Mouse (Mus musculus): ENCODE data around the gene Taar1. TPM values are rescaled to one million over a fixed set of nuclear protein-coding genes. Genes with fewer than 3 reads are reported as not detected.

Taar1 gene
- polyA plus RNA-seq (2014; fragmentation: Nextera tagmentation; extraction: Ambion mirVana): not detected in 2 replicates

- Histone ChIP-seq H3K27me3 (ENCODE audit: control insufficient read depth, insufficient read depth, low read length) (no peaks in the 10 kb centered on the region), H3K36me3 (ENCODE audit: control insufficient read depth, insufficient read depth, low read length) (no peaks in the 10 kb centered on the region), H3K4me3 (ENCODE audit: low read depth, low read length) (no peak within 1 kb of the TSS), H3K9ac (ENCODE audit: low read depth, low read length) (no peak within 1 kb of the TSS), H3K27ac (ENCODE audit: low read depth, low read length) (no peak within 1 kb of the TSS), H3K4me1 (ENCODE audit: control insufficient read depth, insufficient read depth, low read length) (no peaks in the 10 kb centered on the region), H3K9me3 (replicated peaks; ENCODE audit: control insufficient read depth, low read length) (no peaks in the 10 kb centered on the region), H3K4me2 (no peak within 1 kb of the TSS)
- ATAC-seq (replicated peaks; ENCODE audit: insufficient number of reproducible peaks, low FRiP score, low TSS enrichment): no peak
- WGBS (ENCODE audit: insufficient replicate concordance): 82% methylated on average over 4 of the region's 4 CpGs
Measured at GRCm38 (mm10) chr10:23920056-23920455, at the start of gene Taar1. Gene Taar1, plus strand, starts transcription at chr10:23920356.

- no peaks in the 10 kb centered on the region for H3K36me3 ChIP-seq (ENCODE audit: control insufficient read depth, insufficient read depth, low read length)
- H3K27ac ChIP-seq (ENCODE audit: low read depth, low read length): no peak overlapping the region
- no peaks in the 10 kb centered on the region for H3K27me3 ChIP-seq (ENCODE audit: control insufficient read depth, insufficient read depth, low read length)
- H3K4me2 ChIP-seq: no peak overlapping the region
- no peaks in the 10 kb centered on the region for H3K4me1 ChIP-seq (ENCODE audit: control insufficient read depth, insufficient read depth, low read length)
- ATAC-seq (replicated peaks; ENCODE audit: insufficient number of reproducible peaks, low FRiP score, low TSS enrichment): no peak
- no peak overlapping the region for H3K4me3 ChIP-seq (ENCODE audit: low read depth, low read length)
- H3K9me3 ChIP-seq (replicated peaks; ENCODE audit: control insufficient read depth, low read length): 0 out of 2 replicates have a peak, but pooled peaks cover 3% of the 10 kb centered on the region
- WGBS (ENCODE audit: insufficient replicate concordance): 80% methylated on average over 6 of the region's 6 CpGs
- H3K9ac ChIP-seq (ENCODE audit: low read depth, low read length): no peak overlapping the region
Measured at GRCm38 (mm10) chr10:23880695-23881094, 39.5 kb upstream of the Taar1 start.

- 78% methylated on average over 1 of the region's 1 CpGs for WGBS (ENCODE audit: insufficient replicate concordance)
- H3K27me3 ChIP-seq (ENCODE audit: control insufficient read depth, insufficient read depth, low read length): no peaks in the 10 kb centered on the region
Measured at GRCm38 (mm10) chr10:23884910-23885309, 35.2 kb upstream of the Taar1 start.

GRCm38 (mm10) chr10:23886060-23886459, 34.1 kb upstream of the Taar1 start:
- H3K4me3 ChIP-seq (ENCODE audit: low read depth, low read length): no peak overlapping the region
- no peaks in the 10 kb centered on the region for H3K36me3 ChIP-seq (ENCODE audit: control insufficient read depth, insufficient read depth, low read length)
- no peak for ATAC-seq (replicated peaks; ENCODE audit: insufficient number of reproducible peaks, low FRiP score, low TSS enrichment)
- H3K9ac ChIP-seq (ENCODE audit: low read depth, low read length): no peak overlapping the region
- H3K27me3 ChIP-seq (ENCODE audit: control insufficient read depth, insufficient read depth, low read length): no peaks in the 10 kb centered on the region
- 75% methylated on average over 3 of the region's 3 CpGs for WGBS (ENCODE audit: insufficient replicate concordance)
- H3K9me3 ChIP-seq (replicated peaks; ENCODE audit: control insufficient read depth, low read length): no peaks in the 10 kb centered on the region
- H3K4me1 ChIP-seq (ENCODE audit: control insufficient read depth, insufficient read depth, low read length): no peaks in the 10 kb centered on the region
- no peak overlapping the region for H3K27ac ChIP-seq (ENCODE audit: low read depth, low read length)
- no peak overlapping the region for H3K4me2 ChIP-seq

More at GRCm38 (mm10) chr10:23884910-23885309, 35.2 kb upstream of the Taar1 start:
- no peak overlapping the region for H3K9ac ChIP-seq (ENCODE audit: low read depth, low read length)
- no peak overlapping the region for H3K4me3 ChIP-seq (ENCODE audit: low read depth, low read length)
- ATAC-seq (replicated peaks; ENCODE audit: insufficient number of reproducible peaks, low FRiP score, low TSS enrichment): no peak
- H3K4me2 ChIP-seq: no peak overlapping the region
- H3K9me3 ChIP-seq (replicated peaks; ENCODE audit: control insufficient read depth, low read length): no peaks in the 10 kb centered on the region
- no peaks in the 10 kb centered on the region for H3K4me1 ChIP-seq (ENCODE audit: control insufficient read depth, insufficient read depth, low read length)
- H3K27ac ChIP-seq (ENCODE audit: low read depth, low read length): no peak overlapping the region
- H3K36me3 ChIP-seq (ENCODE audit: control insufficient read depth, insufficient read depth, low read length): no peaks in the 10 kb centered on the region

- no peak for ATAC-seq (replicated peaks; ENCODE audit: insufficient number of reproducible peaks, low FRiP score, low TSS enrichment)
- 83% methylated on average over 1 of the region's 1 CpGs for WGBS (ENCODE audit: insufficient replicate concordance)
- no peaks in the 10 kb centered on the region; the same call in 1 of the 2 replicates for H3K4me1 ChIP-seq (ENCODE audit: control insufficient read depth, insufficient read depth, low read length)
Measured at GRCm38 (mm10) chr10:23892987-23893386, 27.2 kb upstream of the Taar1 start.

GRCm38 (mm10) chr10:23894601-23895349, 25.4 kb upstream of the Taar1 start, which contains the start of gene Vnn1:
Gene Vnn1, plus strand, starts transcription at chr10:23894688.
- WGBS (ENCODE audit: insufficient replicate concordance): 18% methylated on average over 21 of the region's 21 CpGs
- no peaks in the 10 kb centered on the region for H3K36me3 ChIP-seq (ENCODE audit: control insufficient read depth, insufficient read depth, low read length)
- H3K4me2 ChIP-seq: peak within 1 kb of the TSS; percentile 79
- H3K4me3 ChIP-seq (ENCODE audit: low read depth, low read length): peak within 1 kb of the TSS; percentile 49
- ATAC-seq (replicated peaks; ENCODE audit: insufficient number of reproducible peaks, low FRiP score, low TSS enrichment): no peak
- H3K27me3 ChIP-seq (ENCODE audit: control insufficient read depth, insufficient read depth, low read length): no peaks in the 10 kb centered on the region
- no peaks in the 10 kb centered on the region for H3K9me3 ChIP-seq (replicated peaks; ENCODE audit: control insufficient read depth, low read length)
- H3K4me1 ChIP-seq (ENCODE audit: control insufficient read depth, insufficient read depth, low read length): no peaks in the 10 kb centered on the region; the same call in 1 of the 2 replicates
- H3K9ac ChIP-seq (ENCODE audit: low read depth, low read length): peak within 1 kb of the TSS; percentile 72
- H3K27ac ChIP-seq (ENCODE audit: low read depth, low read length): no peak within 1 kb of the TSS

More at GRCm38 (mm10) chr10:23892987-23893386, 27.2 kb upstream of the Taar1 start:
- no peaks in the 10 kb centered on the region for H3K36me3 ChIP-seq (ENCODE audit: control insufficient read depth, insufficient read depth, low read length)
- H3K9ac ChIP-seq (ENCODE audit: low read depth, low read length): no peak overlapping the region
- no peaks in the 10 kb centered on the region for H3K9me3 ChIP-seq (replicated peaks; ENCODE audit: control insufficient read depth, low read length)
- H3K27ac ChIP-seq (ENCODE audit: low read depth, low read length): no peak overlapping the region
- no peak overlapping the region for H3K4me3 ChIP-seq (ENCODE audit: low read depth, low read length)
- H3K4me2 ChIP-seq: no peak overlapping the region
- no peaks in the 10 kb centered on the region for H3K27me3 ChIP-seq (ENCODE audit: control insufficient read depth, insufficient read depth, low read length)

- ATAC-seq (replicated peaks; ENCODE audit: insufficient number of reproducible peaks, low FRiP score, low TSS enrichment): no peak
Measured at GRCm38 (mm10) chr10:23895376-23895775, 24.8 kb upstream of the Taar1 start.

GRCm38 (mm10) chr10:23901119-23901518, 19.0 kb upstream of the Taar1 start:
- no peak overlapping the region for H3K27ac ChIP-seq (ENCODE audit: low read depth, low read length)
- H3K4me2 ChIP-seq: no peak overlapping the region
- ATAC-seq (replicated peaks; ENCODE audit: insufficient number of reproducible peaks, low FRiP score, low TSS enrichment): no peak
- no peaks in the 10 kb centered on the region for H3K9me3 ChIP-seq (replicated peaks; ENCODE audit: control insufficient read depth, low read length)
- H3K36me3 ChIP-seq (ENCODE audit: control insufficient read depth, insufficient read depth, low read length): no peaks in the 10 kb centered on the region
- H3K9ac ChIP-seq (ENCODE audit: low read depth, low read length): no peak overlapping the region
- WGBS (ENCODE audit: insufficient replicate concordance): 81% methylated on average over 3 of the region's 3 CpGs
- H3K4me3 ChIP-seq (ENCODE audit: low read depth, low read length): no peak overlapping the region
- no peaks in the 10 kb centered on the region for H3K27me3 ChIP-seq (ENCODE audit: control insufficient read depth, insufficient read depth, low read length)
- H3K4me1 ChIP-seq (ENCODE audit: control insufficient read depth, insufficient read depth, low read length): no peaks in the 10 kb centered on the region

More at GRCm38 (mm10) chr10:23895376-23895775, 24.8 kb upstream of the Taar1 start:
- Histone ChIP-seq H3K36me3 (ENCODE audit: control insufficient read depth, insufficient read depth, low read length) (no peaks in the 10 kb centered on the region), H3K4me2 (peak overlapping the region; percentile 79), H3K9me3 (replicated peaks; ENCODE audit: control insufficient read depth, low read length) (no peaks in the 10 kb centered on the region), H3K27ac (ENCODE audit: low read depth, low read length) (no peak overlapping the region), H3K27me3 (ENCODE audit: control insufficient read depth, insufficient read depth, low read length) (no peaks in the 10 kb centered on the region), H3K9ac (ENCODE audit: low read depth, low read length) (no peak overlapping the region), H3K4me1 (ENCODE audit: control insufficient read depth, insufficient read depth, low read length) (no peaks in the 10 kb centered on the region; the same call in 1 of the 2 replicates), H3K4me3 (ENCODE audit: low read depth, low read length) (no peak overlapping the region)
- 71% methylated on average over 7 of the region's 7 CpGs for WGBS (ENCODE audit: insufficient replicate concordance)
